Mouse (Mus musculus): ENCODE data around the gene Atp6v0a4.

DNA sequence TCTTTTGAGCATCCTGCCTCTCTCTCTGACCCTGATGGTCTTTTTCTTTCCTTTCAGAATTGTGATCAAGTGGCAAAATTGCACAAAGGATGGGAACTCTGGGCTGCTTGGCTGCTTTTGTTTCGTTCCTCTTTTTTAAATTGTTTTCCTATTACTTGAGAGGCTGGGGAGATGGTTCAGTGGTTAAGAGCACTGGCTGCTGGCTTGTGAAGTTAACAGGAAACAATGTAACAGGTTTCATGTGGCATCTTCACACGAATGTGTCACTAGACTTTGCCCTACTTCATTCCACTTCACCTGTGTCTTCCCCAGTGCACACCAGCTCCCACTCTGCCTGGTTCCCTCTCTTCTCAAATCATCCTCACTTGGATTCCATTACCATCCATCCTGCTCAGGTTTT, 59.8 kb downstream of the Atp6v0a4 start:
- TF ChIP-seq CTCF (IDR thresholded peaks at IDR 0.05; ENCODE audit: low read depth, low read length) (no peak), GATA1 (IDR thresholded peaks at IDR 0.05; ENCODE audit: borderline replicate concordance, low read length) (no peak)

Measured in G1E (cell line).